In the genomic region with DNA sequence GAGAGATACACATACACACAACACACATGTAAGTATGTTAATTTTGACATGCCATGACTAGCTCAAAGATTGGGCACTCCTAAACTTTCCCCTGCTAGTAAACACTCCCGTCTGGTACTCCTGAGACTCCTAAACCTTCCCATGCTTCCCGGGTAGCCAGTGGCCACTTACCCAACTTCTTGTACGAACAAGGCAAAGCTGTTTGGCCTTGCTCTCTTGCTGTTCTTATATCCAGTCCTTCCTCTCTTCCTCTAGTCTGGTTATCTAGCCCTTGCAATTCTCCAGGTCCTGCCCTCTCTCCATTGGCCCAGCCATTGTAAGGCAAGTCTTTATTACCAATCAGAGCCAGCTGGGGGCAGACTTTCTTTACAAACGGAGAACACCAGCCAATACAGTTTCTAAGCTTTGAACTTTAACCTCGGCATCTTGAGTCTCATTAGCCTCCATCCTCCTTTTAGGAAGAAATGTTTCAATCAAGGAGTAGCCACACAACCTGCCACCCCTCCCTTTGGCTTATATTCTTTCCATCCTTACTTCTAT, we compare ENCODE assay signal across 7 mouse cellular contexts. TPM values are rescaled to one million over a fixed set of nuclear protein-coding genes. Genes with fewer than 3 reads are reported as not detected.
DNase-seq lines count a peak whose midpoint lies in the region; ATAC-seq and TF ChIP-seq lines count a peak whose summit lies in the region.

Gene Cul5, minus strand, starts transcription at position 335 of the 540 bp plus-strand sequence.

- no peaks in the 10 kb centered on the region for H3K27me3 ChIP-seq in hindbrain, embryonic 15.5 days
- no peaks in the 10 kb centered on the region for H3K27me3 ChIP-seq in spleen, adult 2 months (ENCODE audit: control insufficient read depth, insufficient read depth, low read length)

- TF ChIP-seq CTCF in bone marrow macrophage, adult 2 months (IDR thresholded peaks at IDR 0.05; ENCODE audit: low read depth, low read length): no peak
- TF ChIP-seq CTCF in spleen, adult 2 months (IDR thresholded peaks at IDR 0.05; ENCODE audit: extremely low read depth, insufficient read depth, insufficient read length, insufficient replicate concordance): no peak

- peak; percentile 96 for DNase-seq in MEL-GATA-1-ER (ENCODE audit: extremely low read depth, low read depth)
- DNase-seq in forelimb bud, embryonic 11.5 days (ENCODE audit: low read depth, low spot score): peak; percentile 11
- no peak for DNase-seq in left cerebral cortex, adult 8-10 months (ENCODE audit: low spot score in 2 of 2)
- DNase-seq in spleen, adult 2 months (ENCODE audit: low read depth in 1 of 2, low spot score in 2 of 2): peak; percentile 14 to 64

- H3K4me2 ChIP-seq in hindbrain, embryonic 15.5 days: no peak within 1 kb of the TSS

- no peak for TF ChIP-seq POLR2A in bone marrow macrophage, adult 2 months (IDR thresholded peaks at IDR 0.05; ENCODE audit: borderline replicate concordance, low read depth, low read length)
- TF ChIP-seq POLR2A in spleen, adult 2 months (IDR thresholded peaks at IDR 0.05; ENCODE audit: low read depth, low read length): no peak

- no peak within 1 kb of the TSS for H3K9ac ChIP-seq in hindbrain, embryonic 15.5 days

- ATAC-seq in hindbrain, embryonic 15.5 days (ENCODE audit: low FRiP score, low read depth): no peak
- ATAC-seq in megakaryocyte progenitor cell, adult 5-6 weeks (replicated peaks; ENCODE audit: poor library complexity): peak; percentile 68

- H3K36me3 ChIP-seq in hindbrain, embryonic 15.5 days: no peaks in the 10 kb centered on the region
- no peaks in the 10 kb centered on the region for H3K36me3 ChIP-seq in spleen, adult 2 months (ENCODE audit: control insufficient read depth, insufficient read depth, low read length)

- H3K27ac ChIP-seq in bone marrow macrophage, adult 2 months (ENCODE audit: insufficient read depth, low read depth, low read length): no peak within 1 kb of the TSS
- H3K27ac ChIP-seq in hindbrain, embryonic 15.5 days (replicated peaks): no peak within 1 kb of the TSS
- no peak within 1 kb of the TSS for H3K27ac ChIP-seq in spleen, adult 2 months (ENCODE audit: insufficient read depth, low read length)

- H3K4me1 ChIP-seq in bone marrow macrophage, adult 2 months (ENCODE audit: control insufficient read depth, insufficient read depth, low read length): peaks cover 10% of the 10 kb centered on the region
- peaks cover 21% of the 10 kb centered on the region for H3K4me1 ChIP-seq in hindbrain, embryonic 15.5 days (replicated peaks)
- H3K4me1 ChIP-seq in spleen, adult 2 months (ENCODE audit: control insufficient read depth, insufficient read depth, insufficient read length): peaks cover 6% of the 10 kb centered on the region; the same call in 1 of the 2 replicates

- H3K9me3 ChIP-seq in hindbrain, embryonic 15.5 days: no peaks in the 10 kb centered on the region

- H3K4me3 ChIP-seq in bone marrow macrophage, adult 2 months (ENCODE audit: insufficient read depth, low read length): no peak within 1 kb of the TSS
- no peak within 1 kb of the TSS for H3K4me3 ChIP-seq in hindbrain, embryonic 15.5 days
- H3K4me3 ChIP-seq in spleen, adult 2 months (ENCODE audit: extremely low read depth, insufficient read depth, insufficient read length): no peak within 1 kb of the TSS

- WGBS in hindbrain, embryonic 15.5 days: 58% methylated on average over 5 of the region's 5 CpGs
- WGBS in spleen, adult 2 months: 55% methylated on average over 5 of the region's 5 CpGs

RNA-seq across cellular contexts. Expression of gene Cul5, which starts in this region (rescaled TPM):
- polyA plus RNA-seq in bone marrow macrophage, adult 2 months (2012; ENCODE audit: insufficient read depth, insufficient read length, missing spikeins): 15.3 and 21.3 TPM in 2 replicates
- polyA plus RNA-seq in hindbrain, embryonic 15.5 days (2015; fragmentation: Nextera tagmentation; extraction: Ambion mirVana): 36.7 and 38.8 TPM in 2 replicates
- 10 to 100 TPM; 46.2 to 53.1 (median 52.5) TPM for total RNA-seq in left cerebral cortex, adult 8-10 months (2022)
- 26.4 and 28.2 TPM in 2 replicates for total RNA-seq in megakaryocyte progenitor cell, adult 5-6 weeks (2015)
- total RNA-seq in megakaryocyte progenitor cell, adult 5-6 weeks (2017): 48.9 and 55.3 TPM in 2 replicates
- polyA plus RNA-seq in spleen, adult 2 months (2012; rRNA removed): 2.1 and 2.5 TPM in 2 replicates

Comparison
In these comparisons a context has a peak if more than half of its experiments do, and no peak if none do; other contexts are left out.
1. DNase-seq: peak in MEL-GATA-1-ER (single experiment), forelimb bud, embryonic 11.5 days (single experiment) and spleen, adult 2 months (2 of 2); none in left cerebral cortex, adult 8-10 months (0 of 2).